Mouse (Mus musculus) G1E (cell line): ENCODE results near the gene Dnah8. TPM values are rescaled to one million over a fixed set of nuclear protein-coding genes. Genes with fewer than 3 reads are reported as not detected.

Source experiments
- ATAC-seq: 2 replicates; pipeline ENCODE4 v1.8.0; 2016; ENCODE audit warnings: mild to moderate bottlenecking; ENCODE audit not compliant: insufficient number of reproducible peaks, poor library complexity, low FRiP score, severe bottlenecking; ENCODE audit errors: extremely low read depth
- DNase-seq: peaks from one replicate; pipeline ENCODE4 v3.0.0; 2012; ENCODE audit warnings: low spot score
- H3K27me3 ChIP-seq: 2 replicates; pipeline ENCODE4 v1.6.1; 2012; ENCODE audit warnings: mild to moderate bottlenecking, low read length, inconsistent platforms; ENCODE audit not compliant: insufficient read depth
- H3K36me3 ChIP-seq: replicated peaks from 2 replicates; pipeline ENCODE3; 2012; ENCODE audit warnings: mild to moderate bottlenecking, inconsistent platforms
- H3K4me1 ChIP-seq: 2 replicates; pipeline ENCODE4 v1.6.1; 2012; ENCODE audit warnings: low read depth, low read length, inconsistent platforms, mixed read lengths; ENCODE audit not compliant: insufficient read depth
- H3K4me3 ChIP-seq: 2 replicates; pipeline ENCODE4 v1.5.1; 2012; ENCODE audit warnings: low read depth, mild to moderate bottlenecking, inconsistent platforms, low read length, moderate library complexity, mixed read lengths
- H3K9me3 ChIP-seq: replicated peaks from 2 replicates; pipeline ENCODE4 v1.6.1; 2012; ENCODE audit warnings: inconsistent platforms
- CTCF ChIP-seq: IDR thresholded peaks from 2 replicates; pipeline ENCODE4 v1.5.1; 2012; ENCODE audit warnings: low read depth, low read length, inconsistent platforms, mixed read lengths
- GATA1 ChIP-seq: IDR thresholded peaks from 2 replicates; pipeline ENCODE4 v1.6.1; 2012; ENCODE audit warnings: borderline replicate concordance, low read length, inconsistent platforms, mixed read lengths
- GATA2 ChIP-seq: IDR thresholded peaks from 2 replicates; pipeline ENCODE4 v1.6.1; 2012; ENCODE audit warnings: low read depth, low read length, inconsistent platforms, borderline replicate concordance
- POLR2AphosphoS5 ChIP-seq: IDR thresholded peaks from 2 replicates; pipeline ENCODE4 v1.6.1; 2012; ENCODE audit warnings: low read depth, low read length, inconsistent platforms; ENCODE audit not compliant: insufficient replicate concordance
- TAL1 ChIP-seq: conservative IDR thresholded peaks from 2 replicates; pipeline ENCODE4 v1.6.1; 2012; ENCODE audit warnings: low read depth, low read length, inconsistent platforms, mixed read lengths
- polyA plus RNA-seq: library from polyadenylated mRNA; stranded (reverse); fragments of >175 nt; gene quantifications from 2 replicates; pipeline ENCODE4 v1.2.3, GENCODE M21; 2012
- total RNA-seq, 2 experiments: library from RNA; stranded (forward) in 1 of 2; stranded (reverse) in 1 of 2; fragments of 200-1000 nt in 1 of 2; fragments of >200 nt in 1 of 2; fragmentation: Nextera tagmentation in 1 of 2; gene quantifications; 2 replicates each; pipeline ENCODE4 v1.2.3; 2014 to 2017

Dnah8 gene
- total and polyA plus RNA-seq, 3 experiments = 3.5 to 49.3 (median 42.5) TPM

DNA sequence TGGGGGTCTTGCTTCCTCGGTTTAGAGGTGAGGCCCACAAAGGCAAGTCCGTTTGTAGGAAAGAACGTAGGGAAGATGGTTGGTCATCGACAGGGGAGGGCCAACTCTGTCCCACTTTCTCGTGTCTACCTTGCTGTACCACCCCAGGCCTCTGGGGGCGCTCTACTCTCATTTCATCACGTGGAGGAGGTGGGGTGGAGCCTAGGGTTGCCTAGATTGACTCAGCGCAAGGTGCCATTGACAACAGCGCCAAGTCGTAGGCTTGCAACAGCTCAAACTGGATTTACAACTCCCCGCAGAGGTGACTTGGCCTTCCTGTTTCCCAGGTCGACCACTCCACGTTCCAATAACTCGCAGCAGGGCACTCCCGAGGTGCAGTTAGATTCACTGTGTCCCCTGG is 250.1 kb downstream of the Dnah8 start:
- Histone ChIP-seq H3K36me3 (peaks cover 20% of the 10 kb centered on the region), H3K4me3 (no peak overlapping the region), H3K9me3 (peaks cover 55% of the 10 kb centered on the region), H3K4me1 (no peaks in the 10 kb centered on the region), H3K27me3 (no peaks in the 10 kb centered on the region; the same call in 1 of the 2 replicates)
- DNase-seq = no peak
- no peak for TF ChIP-seq TAL1
- peak; percentile 53 for TF ChIP-seq CTCF
- TF ChIP-seq GATA2 = no peak
- TF ChIP-seq POLR2AphosphoS5 = no peak
- no peak for TF ChIP-seq GATA1
- no peak for ATAC-seq

DNA sequence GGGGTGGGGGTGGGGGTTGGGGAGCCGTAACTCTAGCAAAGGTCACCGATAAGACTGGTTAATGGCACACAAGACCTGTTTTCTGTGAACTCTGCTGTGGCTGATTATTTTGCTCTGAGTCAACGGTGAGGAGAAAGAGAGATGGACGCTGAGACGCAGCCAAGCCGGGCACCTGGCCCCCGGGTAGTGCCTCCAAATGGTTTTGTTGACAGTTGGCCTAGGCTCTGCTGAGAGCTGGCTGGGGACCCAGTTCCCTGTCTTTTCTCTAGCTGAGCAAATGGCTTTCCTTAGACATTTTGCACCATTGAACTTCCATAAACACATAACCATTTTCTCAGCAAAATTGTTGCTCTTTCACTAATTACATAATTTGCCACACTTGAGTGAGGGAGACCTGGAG is 253.3 kb downstream of the Dnah8 start:
- peaks cover 15% of the 10 kb centered on the region for H3K36me3 ChIP-seq
- no peak overlapping the region for H3K4me3 ChIP-seq
- no peak for TF ChIP-seq GATA2
- no peak for TF ChIP-seq POLR2AphosphoS5
- TF ChIP-seq GATA1 = no peak
- no peak for TF ChIP-seq CTCF
- no peak for TF ChIP-seq TAL1
- H3K9me3 ChIP-seq = peaks cover 48% of the 10 kb centered on the region
- DNase-seq = no peak
- ATAC-seq = no peak
- no peaks in the 10 kb centered on the region for H3K4me1 ChIP-seq
- H3K27me3 ChIP-seq = no peaks in the 10 kb centered on the region; the same call in 1 of the 2 replicates

DNA sequence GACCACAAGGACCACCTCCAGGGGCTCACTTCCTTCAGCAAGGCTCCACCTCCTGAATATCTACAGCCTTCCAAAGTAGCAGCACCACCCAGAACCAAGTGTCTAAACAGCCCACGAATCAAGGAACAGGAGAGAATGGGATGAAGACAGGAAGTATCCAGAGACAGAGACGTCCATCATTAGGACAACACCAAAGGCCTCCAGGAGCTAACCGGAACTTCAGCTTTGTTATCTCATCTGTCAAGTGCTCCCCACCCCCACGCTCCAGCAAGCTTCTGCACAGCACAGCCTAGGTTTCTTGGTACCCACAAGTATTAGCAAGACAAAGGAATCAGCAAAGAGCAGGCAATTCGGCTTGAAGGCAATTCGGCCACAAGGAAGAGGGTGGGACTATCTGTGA is 254.5 kb downstream of the Dnah8 start:
- ATAC-seq (no peak), DNase-seq (no peak)
- TF ChIP-seq TAL1 (no peak), CTCF (no peak), GATA1 (no peak), GATA2 (no peak), POLR2AphosphoS5 (no peak)
- H3K4me1 ChIP-seq = no peaks in the 10 kb centered on the region
- H3K4me3 ChIP-seq = no peak overlapping the region
- peaks cover 50% of the 10 kb centered on the region for H3K9me3 ChIP-seq
- peaks cover 12% of the 10 kb centered on the region for H3K36me3 ChIP-seq
- H3K27me3 ChIP-seq = no peaks in the 10 kb centered on the region; the same call in 1 of the 2 replicates

DNA sequence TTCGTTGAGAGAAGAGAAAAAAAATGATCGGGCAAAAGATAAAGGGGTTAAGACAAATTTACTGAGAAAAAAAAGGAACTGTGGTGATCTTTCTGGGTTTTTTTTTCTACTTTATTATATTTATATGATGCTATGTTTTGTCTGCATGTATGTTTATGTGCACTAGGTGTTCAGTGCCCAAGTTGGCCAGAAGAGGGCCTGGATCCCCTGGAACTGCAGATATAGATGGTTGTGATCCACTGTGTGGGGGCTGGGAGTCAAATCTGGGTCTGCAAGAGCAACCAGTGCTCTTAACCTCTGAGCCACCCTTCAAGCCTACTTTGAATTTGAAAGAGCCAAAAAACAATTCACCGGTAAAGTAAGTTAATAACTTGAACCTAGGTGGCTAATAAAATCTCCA is 256.2 kb downstream of the Dnah8 start:
- no peak for DNase-seq
- Histone ChIP-seq H3K9me3 (peaks cover 44% of the 10 kb centered on the region), H3K27me3 (no peaks in the 10 kb centered on the region; the same call in 1 of the 2 replicates), H3K4me1 (no peaks in the 10 kb centered on the region), H3K36me3 (no peaks in the 10 kb centered on the region), H3K4me3 (no peak overlapping the region)
- TF ChIP-seq GATA1 (no peak), GATA2 (no peak), TAL1 (no peak), CTCF (no peak), POLR2AphosphoS5 (no peak)
- no peak for ATAC-seq

DNA sequence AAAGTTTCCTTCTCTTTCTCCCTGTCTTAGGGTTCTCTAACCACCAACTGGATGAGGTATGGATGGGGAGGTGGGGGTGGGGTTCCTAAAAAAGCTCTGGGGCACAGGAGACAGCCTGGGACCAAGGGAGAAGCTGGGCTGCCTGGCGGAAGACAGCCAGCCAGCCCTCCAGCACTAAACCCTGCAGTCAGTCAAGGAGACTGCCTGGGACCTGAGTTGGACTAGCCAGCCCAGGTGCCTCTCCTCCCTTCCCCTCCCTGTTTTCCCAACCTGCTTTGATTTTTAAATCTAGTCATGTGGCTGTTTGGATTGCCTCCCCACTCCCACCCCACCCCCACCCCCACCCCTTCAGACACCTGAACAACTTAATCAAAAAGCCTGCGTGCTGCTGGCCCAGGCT is 256.8 kb downstream of the Dnah8 start:
- Histone ChIP-seq H3K36me3 (no peaks in the 10 kb centered on the region), H3K9me3 (peaks cover 49% of the 10 kb centered on the region), H3K4me1 (no peaks in the 10 kb centered on the region), H3K4me3 (no peak overlapping the region), H3K27me3 (no peaks in the 10 kb centered on the region; the same call in 1 of the 2 replicates)
- TF ChIP-seq TAL1 (no peak), GATA1 (no peak), CTCF (no peak), POLR2AphosphoS5 (no peak), GATA2 (no peak)
- DNase-seq = no peak
- no peak for ATAC-seq

DNA sequence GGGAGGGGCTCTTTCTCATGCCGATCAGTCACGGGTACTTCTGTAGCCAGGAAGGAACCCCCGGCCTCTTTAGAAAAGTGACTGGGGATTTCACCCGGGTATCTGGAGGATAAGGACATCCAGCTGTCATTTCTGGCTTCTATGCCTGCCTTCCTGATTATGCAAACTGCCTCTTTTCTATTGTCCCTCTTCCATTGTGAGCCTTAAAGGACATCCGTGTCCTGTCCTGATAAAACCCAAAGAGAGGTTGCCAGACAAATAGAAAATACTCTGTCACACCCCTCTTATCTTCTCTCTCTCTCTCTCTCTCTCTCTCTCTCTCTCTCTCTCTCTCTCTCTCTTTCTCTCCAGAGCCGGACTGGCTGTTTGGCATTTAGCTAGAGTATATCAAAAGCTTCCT is 258.1 kb downstream of the Dnah8 start:
- DNase-seq (no peak), ATAC-seq (no peak)
- no peaks in the 10 kb centered on the region; the same call in 1 of the 2 replicates for H3K27me3 ChIP-seq
- H3K4me3 ChIP-seq = no peak overlapping the region
- peaks cover 55% of the 10 kb centered on the region for H3K9me3 ChIP-seq
- H3K36me3 ChIP-seq = no peaks in the 10 kb centered on the region
- TF ChIP-seq GATA2 = no peak
- no peak for TF ChIP-seq POLR2AphosphoS5
- no peak for TF ChIP-seq CTCF
- TF ChIP-seq TAL1 = no peak
- TF ChIP-seq GATA1 = no peak
- H3K4me1 ChIP-seq = no peaks in the 10 kb centered on the region

DNA sequence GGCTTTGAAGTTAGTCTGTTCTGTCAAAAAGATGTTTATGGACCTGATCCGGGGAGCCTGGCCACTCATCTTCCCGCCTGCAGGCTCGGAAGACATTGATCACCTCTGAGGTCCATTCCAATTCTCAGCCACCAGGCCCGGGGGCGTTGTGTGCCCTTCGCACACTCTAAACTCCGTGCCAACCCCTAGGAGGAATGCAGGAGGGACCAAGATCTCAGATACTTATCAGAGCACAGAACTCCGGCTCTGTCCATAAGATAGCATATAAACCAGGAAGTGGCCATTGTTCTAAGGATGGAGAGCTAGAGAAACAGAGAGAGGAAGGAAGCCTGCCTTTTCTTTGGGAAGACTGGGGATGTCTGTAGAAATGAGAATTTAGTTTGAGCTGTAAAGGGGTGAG is 259.4 kb downstream of the Dnah8 start:
- no peak for TF ChIP-seq GATA2
- no peak for TF ChIP-seq POLR2AphosphoS5
- TF ChIP-seq TAL1 = no peak
- no peak for TF ChIP-seq CTCF
- no peak for TF ChIP-seq GATA1

More for the DNA sequence above, 259.4 kb downstream of the Dnah8 start:
- DNase-seq (no peak), ATAC-seq (no peak)
- Histone ChIP-seq H3K27me3 (no peaks in the 10 kb centered on the region; the same call in 1 of the 2 replicates), H3K36me3 (no peaks in the 10 kb centered on the region), H3K4me3 (no peak overlapping the region), H3K9me3 (peaks cover 61% of the 10 kb centered on the region), H3K4me1 (no peaks in the 10 kb centered on the region)
